Mouse (Mus musculus) myocyte (in vitro differentiated cells): ENCODE measurements around the gene Bpifb4.

Source experiments
- E2F4 ChIP-seq: IDR thresholded peaks from one replicate; pipeline ENCODE4 v1.6.1; 2011; ENCODE audit warnings: mild to moderate bottlenecking, control low read depth, moderate library complexity; ENCODE audit not compliant: insufficient read depth
- MYOD1 ChIP-seq, 3 experiments: IDR thresholded peaks; one replicate each; pipeline ENCODE4 v1.6.1; 2011; ENCODE audit warnings: control low read depth in 2 of 3, low read depth in 2 of 3, mild to moderate bottlenecking in 2 of 3, moderate library complexity in 1 of 3; ENCODE audit not compliant: insufficient read length in 2 of 3, control insufficient read depth in 1 of 3
- POLR2A ChIP-seq: IDR thresholded peaks from one replicate; pipeline ENCODE4 v1.6.1; 2011; ENCODE audit warnings: low read depth, mild to moderate bottlenecking, control low read depth, moderate library complexity; ENCODE audit not compliant: insufficient read length
- POLR2AphosphoS2 ChIP-seq: IDR thresholded peaks from one replicate; pipeline ENCODE4 v1.6.1; 2011; ENCODE audit warnings: low read depth, control low read depth; ENCODE audit not compliant: insufficient read length
- USF1 ChIP-seq: IDR thresholded peaks from one replicate; pipeline ENCODE4 v1.6.1; 2011; ENCODE audit warnings: low read depth, mild to moderate bottlenecking, control low read depth, moderate library complexity

- TF ChIP-seq USF1 (no peak), E2F4 (no peak), MYOD1 (IDR thresholded peaks at IDR 0.05; ENCODE audit: control insufficient read depth in 1 of 3, insufficient read length in 2 of 3, low read depth in 2 of 3) (no peak), POLR2A (no peak), POLR2AphosphoS2 (no peak)
These were observed 66.4 kb downstream of the Bpifb4 start for GRCm38 (mm10) chr2:154004456-154004855.
